Mouse (Mus musculus) E14TG2a.4 (cell line): ENCODE data around the gene Prg2.

ENCODE experiments used
- CTCF ChIP-seq: conservative IDR thresholded peaks from 2 replicates; pipeline ENCODE4 v1.5.1; 2014; ENCODE audit warnings: low read length
- NANOG ChIP-seq: IDR thresholded peaks from 2 replicates; pipeline ENCODE4 v1.6.1; 2014; ENCODE audit warnings: borderline replicate concordance, low read length, mixed read lengths
- POU5F1 ChIP-seq: IDR thresholded peaks from 2 replicates; pipeline ENCODE4 v1.6.1; 2014; ENCODE audit warnings: low read length, borderline replicate concordance

- TF ChIP-seq CTCF (no peak), POU5F1 (no peak), NANOG (no peak)
These were observed 49.6 kb downstream of the Prg2 start for GRCm38 (mm10) chr2:85029897-85030296.
